Mouse (Mus musculus): ENCODE data around the gene Olfr516. TPM values are rescaled to one million over a fixed set of nuclear protein-coding genes. Genes with fewer than 3 reads are reported as not detected.

Gene Olfr516
- polyA plus RNA-seq (2012; rRNA removed) = not detected in 2 replicates

DNA sequence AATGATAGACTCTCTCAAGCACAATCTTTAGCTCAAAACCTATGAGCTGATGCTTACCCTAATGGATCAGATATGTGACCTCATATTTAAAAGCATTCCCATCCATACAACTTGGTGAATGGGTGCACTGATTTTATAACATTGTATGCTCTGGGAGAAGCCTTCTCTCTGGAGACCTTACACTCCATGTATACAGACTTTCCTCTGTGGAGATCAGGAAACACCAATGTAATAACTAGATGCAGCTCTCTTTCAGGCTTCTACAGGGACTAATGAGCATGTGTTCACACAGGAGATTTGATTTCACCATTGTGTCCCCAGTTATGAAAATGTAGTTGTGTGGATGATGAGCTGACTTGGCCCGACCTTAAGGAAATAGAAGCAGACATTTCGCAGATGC is at the start of gene Olfr516:
Gene Olfr516, minus strand, starts transcription at position 101 of the 400 bp plus-strand sequence.

DNA sequence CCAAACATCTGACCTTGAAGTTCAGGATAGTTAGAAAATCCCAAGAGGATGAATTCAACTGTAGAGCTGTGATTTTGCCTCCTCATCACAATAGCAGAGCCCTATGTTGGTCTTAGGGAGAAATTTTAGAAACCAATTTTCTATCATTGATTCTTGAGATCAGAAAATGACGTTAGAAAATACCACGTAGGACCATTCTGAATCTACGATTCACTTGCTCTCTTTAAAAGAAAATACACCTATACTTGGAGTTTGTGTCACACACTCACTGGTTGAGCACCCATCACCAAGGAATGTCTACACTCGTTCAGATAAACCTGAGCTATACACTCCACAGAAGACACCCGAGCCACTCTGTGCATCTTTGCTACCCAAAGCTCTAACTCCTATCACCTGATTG is 44.0 kb upstream of the Olfr516 start, which contains the start of gene Olfr519:
Gene Olfr519, minus strand, starts transcription at position 101 of the 400 bp plus-strand sequence.

DNA sequence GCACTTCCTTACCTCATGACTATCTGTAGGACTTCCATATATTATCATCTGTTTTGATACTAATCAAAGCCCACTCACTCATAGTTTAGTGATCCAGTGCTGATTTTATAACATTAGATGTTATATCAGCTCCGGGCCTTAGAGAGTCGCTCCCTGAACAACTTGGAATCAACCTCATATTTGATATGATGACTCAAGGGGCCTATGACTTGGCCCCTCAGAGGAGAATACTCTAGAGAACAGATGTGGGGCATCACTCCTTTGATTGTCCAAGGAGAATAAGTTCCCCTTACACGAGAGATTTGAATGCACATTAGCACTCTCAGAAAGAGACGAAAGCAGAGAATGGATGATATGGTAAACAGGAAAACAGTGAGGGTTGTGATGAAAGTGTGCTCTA is 34.6 kb upstream of the Olfr516 start, which contains the start of gene Olfr518:
Gene Olfr518, minus strand, starts transcription at position 101 of the 400 bp plus-strand sequence.

DNA sequence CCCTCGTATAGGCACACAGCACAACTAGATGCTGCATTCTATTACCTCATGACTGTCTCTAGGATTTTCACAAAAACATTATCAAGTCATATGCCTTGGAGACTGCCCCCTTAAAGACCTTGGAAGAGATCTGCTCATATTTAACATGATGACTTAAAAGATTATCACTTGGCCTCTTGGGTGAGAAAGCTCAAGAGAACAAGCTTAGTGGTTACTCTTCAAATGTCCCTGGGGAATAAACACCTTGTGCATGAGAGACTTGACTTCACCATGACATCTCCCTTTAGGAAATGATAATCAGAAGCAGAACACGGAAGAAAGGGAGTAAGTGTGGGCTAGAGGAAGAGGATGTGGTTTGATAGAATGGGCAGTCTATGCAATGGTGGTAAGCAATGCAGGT is 21.9 kb upstream of the Olfr516 start, which contains the start of gene Olfr517:
Gene Olfr517, minus strand, starts transcription at position 101 of the 400 bp plus-strand sequence.

DNA sequence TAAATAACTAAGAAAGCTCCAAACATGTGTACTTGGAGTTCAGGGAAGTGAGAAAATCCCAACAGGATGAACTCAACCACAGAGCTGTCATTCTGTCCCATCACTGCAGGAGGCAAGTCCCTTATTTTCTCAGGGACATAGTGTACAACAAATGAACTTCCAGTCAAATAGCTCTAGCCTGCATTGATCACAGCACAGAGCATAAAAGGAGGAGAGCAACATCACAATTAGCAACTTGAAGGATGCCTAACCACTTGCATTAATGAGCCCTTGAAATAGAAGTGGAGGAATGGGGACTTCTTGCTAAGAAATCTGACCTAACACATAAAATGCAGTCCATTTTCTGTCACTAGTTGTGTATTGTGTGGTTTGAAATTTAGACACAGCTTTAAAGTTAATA is 24.4 kb downstream of the Olfr516 start, which contains the start of gene Olfr514:
Gene Olfr514, minus strand, starts transcription at position 101 of the 400 bp plus-strand sequence.

Other genes with a start within 250 kb of the Olfr516 start
- not detected in 2 replicates for gene Olfr506, start 239.7 kb downstream of the Olfr516 start, polyA plus RNA-seq (2012; rRNA removed)
- not detected in 2 replicates for gene Olfr507, start 228.7 kb downstream of the Olfr516 start, polyA plus RNA-seq (2012; rRNA removed)
- gene Olfr508, start 220.5 kb downstream of the Olfr516 start, polyA plus RNA-seq (2012; rRNA removed) = not detected in 2 replicates
- gene Olfr509, start 198.6 kb downstream of the Olfr516 start, polyA plus RNA-seq (2012; rRNA removed) = not detected in 2 replicates
- not detected in 2 replicates for gene Olfr510, start 184.1 kb downstream of the Olfr516 start, polyA plus RNA-seq (2012; rRNA removed)
- gene Olfr512, start 137.2 kb downstream of the Olfr516 start, polyA plus RNA-seq (2012; rRNA removed) = not detected in 2 replicates
- not detected in 2 replicates for gene Olfr513, start 99.6 kb downstream of the Olfr516 start, polyA plus RNA-seq (2012; rRNA removed)
- gene Olfr514, start 24.5 kb downstream of the Olfr516 start, polyA plus RNA-seq (2012; rRNA removed) = not detected in 2 replicates
- not detected in 2 replicates for gene Olfr517, start 21.9 kb upstream of the Olfr516 start, polyA plus RNA-seq (2012; rRNA removed)
- gene Olfr518, start 34.5 kb upstream of the Olfr516 start, polyA plus RNA-seq (2012; rRNA removed) = not detected in 2 replicates
- not detected in 2 replicates for gene Olfr519, start 43.9 kb upstream of the Olfr516 start, polyA plus RNA-seq (2012; rRNA removed)
- 0.47 and 0.63 TPM in 2 replicates for gene Nlrp10, start 79.6 kb upstream of the Olfr516 start, polyA plus RNA-seq (2012; rRNA removed)
- 200 and 254 TPM in 2 replicates for gene Eif3f, start 83.9 kb upstream of the Olfr516 start, polyA plus RNA-seq (2012; rRNA removed)
- gene Tub, start 99.8 kb upstream of the Olfr516 start, polyA plus RNA-seq (2012; rRNA removed) = 1.6 and 1.8 TPM in 2 replicates
- 1.5 and 2.8 TPM in 2 replicates for gene Ric3, start 232.8 kb upstream of the Olfr516 start, polyA plus RNA-seq (2012; rRNA removed)

Data from colon, adult 2 months (tissue).